Mouse (Mus musculus): Measurements from ENCODE around the gene Ptprk. TPM values are rescaled to one million over a fixed set of nuclear protein-coding genes. Genes with fewer than 3 reads are reported as not detected.

The Ptprk gene
- polyA plus RNA-seq, 1 experiment, result 3.7 TPM

- H3K27ac ChIP-seq (ENCODE audit: control insufficient read depth, insufficient read depth, low read depth, low read length, poor library complexity), result no peak overlapping the region
- H3K4me3 ChIP-seq (replicated peaks; ENCODE audit: control insufficient read depth, low read depth, low read length), result no peak overlapping the region
- H3K4me1 ChIP-seq (ENCODE audit: control insufficient read depth, insufficient read depth, low read length), result no peaks in the 10 kb centered on the region
- TF ChIP-seq CTCF (IDR thresholded peaks at IDR 0.05; ENCODE audit: control insufficient read depth, insufficient read depth, low read length), result no peak
- no peak for TF ChIP-seq POLR2A (IDR thresholded peaks at IDR 0.05; ENCODE audit: borderline replicate concordance, control insufficient read depth, low read depth, low read length)
- 71% methylated on average over 2 of the region's 2 CpGs for WGBS
These were observed 204.1 kb downstream of the Ptprk start for GRCm38 (mm10) chr10:28278757-28279156.

- WGBS, result 78% methylated on average over 1 of the region's 1 CpGs
These were observed 222.9 kb downstream of the Ptprk start for GRCm38 (mm10) chr10:28297531-28297930.

GRCm38 (mm10) chr10:28299207-28299606 is 224.6 kb downstream of the Ptprk start:
- Histone ChIP-seq H3K4me3 (replicated peaks; ENCODE audit: control insufficient read depth, low read depth, low read length) (no peak overlapping the region), H3K4me1 (ENCODE audit: control insufficient read depth, insufficient read depth, low read length) (no peaks in the 10 kb centered on the region), H3K27ac (ENCODE audit: control insufficient read depth, insufficient read depth, low read depth, low read length, poor library complexity) (no peak overlapping the region)
- TF ChIP-seq POLR2A (IDR thresholded peaks at IDR 0.05; ENCODE audit: borderline replicate concordance, control insufficient read depth, low read depth, low read length) (no peak), CTCF (IDR thresholded peaks at IDR 0.05; ENCODE audit: control insufficient read depth, insufficient read depth, low read length) (no peak)
- WGBS, result 75% methylated on average over 4 of the region's 4 CpGs

More at GRCm38 (mm10) chr10:28297531-28297930, 222.9 kb downstream of the Ptprk start:
- Histone ChIP-seq H3K4me3 (replicated peaks; ENCODE audit: control insufficient read depth, low read depth, low read length) (no peak overlapping the region), H3K4me1 (ENCODE audit: control insufficient read depth, insufficient read depth, low read length) (no peaks in the 10 kb centered on the region), H3K27ac (ENCODE audit: control insufficient read depth, insufficient read depth, low read depth, low read length, poor library complexity) (no peak overlapping the region)
- TF ChIP-seq CTCF (IDR thresholded peaks at IDR 0.05; ENCODE audit: control insufficient read depth, insufficient read depth, low read length) (no peak), POLR2A (IDR thresholded peaks at IDR 0.05; ENCODE audit: borderline replicate concordance, control insufficient read depth, low read depth, low read length) (no peak)

- no peak for TF ChIP-seq POLR2A (IDR thresholded peaks at IDR 0.05; ENCODE audit: borderline replicate concordance, control insufficient read depth, low read depth, low read length)
- no peak for TF ChIP-seq CTCF (IDR thresholded peaks at IDR 0.05; ENCODE audit: control insufficient read depth, insufficient read depth, low read length)
These were observed 229.2 kb downstream of the Ptprk start for GRCm38 (mm10) chr10:28303856-28304255.

GRCm38 (mm10) chr10:28304292-28304875 is 229.8 kb downstream of the Ptprk start:
- 68% methylated on average over 4 of the region's 4 CpGs for WGBS
- no peak overlapping the region for H3K4me3 ChIP-seq (replicated peaks; ENCODE audit: control insufficient read depth, low read depth, low read length)
- H3K4me1 ChIP-seq (ENCODE audit: control insufficient read depth, insufficient read depth, low read length), result no peaks in the 10 kb centered on the region
- TF ChIP-seq POLR2A (IDR thresholded peaks at IDR 0.05; ENCODE audit: borderline replicate concordance, control insufficient read depth, low read depth, low read length), result no peak
- H3K27ac ChIP-seq (ENCODE audit: control insufficient read depth, insufficient read depth, low read depth, low read length, poor library complexity), result no peak overlapping the region

More at GRCm38 (mm10) chr10:28303856-28304255, 229.2 kb downstream of the Ptprk start:
- H3K4me1 ChIP-seq (ENCODE audit: control insufficient read depth, insufficient read depth, low read length), result no peaks in the 10 kb centered on the region
- no peak overlapping the region for H3K27ac ChIP-seq (ENCODE audit: control insufficient read depth, insufficient read depth, low read depth, low read length, poor library complexity)
- no peak overlapping the region for H3K4me3 ChIP-seq (replicated peaks; ENCODE audit: control insufficient read depth, low read depth, low read length)

- 64% methylated on average over 6 of the region's 6 CpGs for WGBS
- Histone ChIP-seq H3K4me3 (replicated peaks; ENCODE audit: control insufficient read depth, low read depth, low read length) (no peak overlapping the region), H3K4me1 (ENCODE audit: control insufficient read depth, insufficient read depth, low read length) (no peaks in the 10 kb centered on the region), H3K27ac (ENCODE audit: control insufficient read depth, insufficient read depth, low read depth, low read length, poor library complexity) (no peak overlapping the region)
- TF ChIP-seq POLR2A (IDR thresholded peaks at IDR 0.05; ENCODE audit: borderline replicate concordance, control insufficient read depth, low read depth, low read length) (no peak), CTCF (IDR thresholded peaks at IDR 0.05; ENCODE audit: control insufficient read depth, insufficient read depth, low read length) (no peak)
These were observed 231.9 kb downstream of the Ptprk start for GRCm38 (mm10) chr10:28306451-28307086.

- TF ChIP-seq CTCF (IDR thresholded peaks at IDR 0.05; ENCODE audit: control insufficient read depth, insufficient read depth, low read length), result no peak
- TF ChIP-seq POLR2A (IDR thresholded peaks at IDR 0.05; ENCODE audit: borderline replicate concordance, control insufficient read depth, low read depth, low read length), result no peak
- 76% methylated on average over 1 of the region's 1 CpGs for WGBS
- Histone ChIP-seq H3K27ac (ENCODE audit: control insufficient read depth, insufficient read depth, low read depth, low read length, poor library complexity) (no peak overlapping the region), H3K4me1 (ENCODE audit: control insufficient read depth, insufficient read depth, low read length) (no peaks in the 10 kb centered on the region), H3K4me3 (replicated peaks; ENCODE audit: control insufficient read depth, low read depth, low read length) (no peak overlapping the region)
These were observed 236.7 kb downstream of the Ptprk start for GRCm38 (mm10) chr10:28311369-28311768.

- Histone ChIP-seq H3K4me3 (replicated peaks; ENCODE audit: control insufficient read depth, low read depth, low read length) (no peak overlapping the region), H3K4me1 (ENCODE audit: control insufficient read depth, insufficient read depth, low read length) (no peaks in the 10 kb centered on the region), H3K27ac (ENCODE audit: control insufficient read depth, insufficient read depth, low read depth, low read length, poor library complexity) (no peak overlapping the region)
- TF ChIP-seq POLR2A (IDR thresholded peaks at IDR 0.05; ENCODE audit: borderline replicate concordance, control insufficient read depth, low read depth, low read length), result no peak
- WGBS, result 5% methylated on average over 2 of the region's 2 CpGs
These were observed 248.4 kb downstream of the Ptprk start for GRCm38 (mm10) chr10:28322995-28323394.

Measured in bone marrow, adult 2 months (tissue).